Mouse (Mus musculus) layer of hippocampus, adult 11-12 months (tissue): Measurements from ENCODE around the gene Hoxc6.

Source experiments
- DNase-seq: peaks from one replicate; pipeline ENCODE4 v3.0.0; 2022; ENCODE audit warnings: low spot score

Hoxc6 gene

GRCm38 (mm10) chr15:102997939-102998355 lies at the start of gene Hoxc6:
TSS of gene Hoxc6 (plus strand) at chr15:102998257.
- DNase-seq, result no peak

- no peak for DNase-seq
Observed at GRCm38 (mm10) chr15:102948842-102949241, 49.2 kb upstream of the Hoxc6 start.

GRCm38 (mm10) chr15:102949696-102950095 lies 48.4 kb upstream of the Hoxc6 start:
- DNase-seq, result no peak

GRCm38 (mm10) chr15:102950877-102951276 lies 47.2 kb upstream of the Hoxc6 start:
- no peak for DNase-seq

GRCm38 (mm10) chr15:102953561-102953960 lies 44.5 kb upstream of the Hoxc6 start:
- DNase-seq, result no peak

GRCm38 (mm10) chr15:102954192-102955006 lies 43.7 kb upstream of the Hoxc6 start, which contains the start of gene Hoxc11:
TSS of gene Hoxc11 (plus strand) at chr15:102954427.
- DNase-seq, result no peak

- DNase-seq, result no peak
Observed at GRCm38 (mm10) chr15:102955007-102955382, 43.1 kb upstream of the Hoxc6 start.

GRCm38 (mm10) chr15:102955833-102956640 lies 42.0 kb upstream of the Hoxc6 start:
- DNase-seq, result no peak

GRCm38 (mm10) chr15:102956906-102957305 lies 41.2 kb upstream of the Hoxc6 start:
- no peak for DNase-seq

GRCm38 (mm10) chr15:102959663-102960191 lies 38.3 kb upstream of the Hoxc6 start:
- DNase-seq, result no peak

GRCm38 (mm10) chr15:102961728-102962127 lies 36.3 kb upstream of the Hoxc6 start:
- no peak for DNase-seq

GRCm38 (mm10) chr15:102962492-102962891 lies 35.6 kb upstream of the Hoxc6 start:
- DNase-seq, result no peak

GRCm38 (mm10) chr15:102963259-102963658 lies 34.8 kb upstream of the Hoxc6 start:
- DNase-seq, result no peak

- DNase-seq, result no peak
Observed at GRCm38 (mm10) chr15:102963671-102964640, 34.1 kb upstream of the Hoxc6 start.

- no peak for DNase-seq
Observed at GRCm38 (mm10) chr15:102965003-102965891, 32.8 kb upstream of the Hoxc6 start.

GRCm38 (mm10) chr15:102965892-102966775 lies 31.9 kb upstream of the Hoxc6 start:
- DNase-seq, result peak; percentile 10

GRCm38 (mm10) chr15:102966776-102967311 lies 31.2 kb upstream of the Hoxc6 start, which contains the start of gene Hoxc10:
TSS of gene Hoxc10 (plus strand) at chr15:102966796.
- no peak for DNase-seq

GRCm38 (mm10) chr15:102967312-102967510 lies 30.8 kb upstream of the Hoxc6 start, which contains the start of gene Hoxc5:
TSS of gene Hoxc5 (plus strand) at chr15:102967443.
- no peak for DNase-seq
